Mouse (Mus musculus): ENCODE data around the gene Agap1. TPM values are rescaled to one million over a fixed set of nuclear protein-coding genes. Genes with fewer than 3 reads are reported as not detected.

Agap1 gene
- polyA plus RNA-seq, 1 experiment from 2014 or later = 41.4 TPM

- H3K4me3 ChIP-seq (ENCODE audit: low read depth, low read length) = no peak overlapping the region
- no peak for ATAC-seq (ENCODE audit: low FRiP score)
- H3K4me2 ChIP-seq (replicated peaks; ENCODE audit: low read depth, low read length) = no peak overlapping the region
- no peak overlapping the region for H3K27ac ChIP-seq (ENCODE audit: low read depth, low read length)
- DNase-seq (ENCODE audit: low spot score) = no peak
- H3K27me3 ChIP-seq (ENCODE audit: control insufficient read depth, insufficient read depth, low read length) = no peaks in the 10 kb centered on the region
- 92% methylated on average over 4 of the region's 4 CpGs for WGBS
- no peak overlapping the region for H3K9ac ChIP-seq (ENCODE audit: low read depth, low read length)
- H3K4me1 ChIP-seq (replicated peaks; ENCODE audit: control insufficient read depth, insufficient read depth, low read length) = no peaks in the 10 kb centered on the region
- H3K9me3 ChIP-seq (ENCODE audit: control insufficient read depth, low read length) = no peaks in the 10 kb centered on the region
- no peaks in the 10 kb centered on the region for H3K36me3 ChIP-seq (ENCODE audit: control insufficient read depth, insufficient read depth, low read length)
Measured at GRCm38 (mm10) chr1:89625312-89625711, 170.7 kb downstream of the Agap1 start.

- Histone ChIP-seq H3K27me3 (ENCODE audit: control insufficient read depth, insufficient read depth, low read length) (no peaks in the 10 kb centered on the region), H3K9me3 (ENCODE audit: control insufficient read depth, low read length) (no peaks in the 10 kb centered on the region), H3K27ac (ENCODE audit: low read depth, low read length) (no peak overlapping the region), H3K4me3 (ENCODE audit: low read depth, low read length) (no peak overlapping the region), H3K9ac (ENCODE audit: low read depth, low read length) (no peak overlapping the region), H3K36me3 (ENCODE audit: control insufficient read depth, insufficient read depth, low read length) (no peaks in the 10 kb centered on the region), H3K4me2 (replicated peaks; ENCODE audit: low read depth, low read length) (no peak overlapping the region), H3K4me1 (replicated peaks; ENCODE audit: control insufficient read depth, insufficient read depth, low read length) (no peaks in the 10 kb centered on the region)
- 94% methylated on average over 7 of the region's 7 CpGs for WGBS
- ATAC-seq (ENCODE audit: low FRiP score) = no peak
- DNase-seq (ENCODE audit: low spot score) = no peak
Measured at GRCm38 (mm10) chr1:89625967-89626366, 171.4 kb downstream of the Agap1 start.

GRCm38 (mm10) chr1:89626940-89627339 is 172.3 kb downstream of the Agap1 start:
- Histone ChIP-seq H3K9me3 (ENCODE audit: control insufficient read depth, low read length) (no peaks in the 10 kb centered on the region), H3K9ac (ENCODE audit: low read depth, low read length) (no peak overlapping the region), H3K27ac (ENCODE audit: low read depth, low read length) (no peak overlapping the region), H3K4me3 (ENCODE audit: low read depth, low read length) (no peak overlapping the region), H3K36me3 (ENCODE audit: control insufficient read depth, insufficient read depth, low read length) (no peaks in the 10 kb centered on the region), H3K4me1 (replicated peaks; ENCODE audit: control insufficient read depth, insufficient read depth, low read length) (no peaks in the 10 kb centered on the region), H3K4me2 (replicated peaks; ENCODE audit: low read depth, low read length) (no peak overlapping the region), H3K27me3 (ENCODE audit: control insufficient read depth, insufficient read depth, low read length) (no peaks in the 10 kb centered on the region)
- WGBS = 71% methylated on average over 10 of the region's 10 CpGs
- ATAC-seq (ENCODE audit: low FRiP score) = no peak
- DNase-seq (ENCODE audit: low spot score) = no peak

GRCm38 (mm10) chr1:89627650-89628049 is 173.0 kb downstream of the Agap1 start:
- DNase-seq (ENCODE audit: low spot score) = peak; percentile 49

GRCm38 (mm10) chr1:89630836-89631235 is 176.2 kb downstream of the Agap1 start:
- no peak overlapping the region for H3K4me2 ChIP-seq (replicated peaks; ENCODE audit: low read depth, low read length)
- no peak overlapping the region for H3K4me3 ChIP-seq (ENCODE audit: low read depth, low read length)
- ATAC-seq (ENCODE audit: low FRiP score) = no peak
- no peak for DNase-seq (ENCODE audit: low spot score)
- peaks cover 2% of the 10 kb centered on the region; the same call in 1 of the 2 replicates for H3K36me3 ChIP-seq (ENCODE audit: control insufficient read depth, insufficient read depth, low read length)
- H3K27ac ChIP-seq (ENCODE audit: low read depth, low read length) = no peak overlapping the region
- 86% methylated on average over 4 of the region's 4 CpGs for WGBS
- H3K9me3 ChIP-seq (ENCODE audit: control insufficient read depth, low read length) = no peaks in the 10 kb centered on the region
- no peak overlapping the region for H3K9ac ChIP-seq (ENCODE audit: low read depth, low read length)
- H3K4me1 ChIP-seq (replicated peaks; ENCODE audit: control insufficient read depth, insufficient read depth, low read length) = no peaks in the 10 kb centered on the region
- H3K27me3 ChIP-seq (ENCODE audit: control insufficient read depth, insufficient read depth, low read length) = no peaks in the 10 kb centered on the region

More at GRCm38 (mm10) chr1:89627650-89628049, 173.0 kb downstream of the Agap1 start:
- Histone ChIP-seq H3K9ac (ENCODE audit: low read depth, low read length) (no peak overlapping the region), H3K4me1 (replicated peaks; ENCODE audit: control insufficient read depth, insufficient read depth, low read length) (no peaks in the 10 kb centered on the region), H3K27ac (ENCODE audit: low read depth, low read length) (no peak overlapping the region), H3K4me3 (ENCODE audit: low read depth, low read length) (no peak overlapping the region), H3K27me3 (ENCODE audit: control insufficient read depth, insufficient read depth, low read length) (no peaks in the 10 kb centered on the region), H3K9me3 (ENCODE audit: control insufficient read depth, low read length) (no peaks in the 10 kb centered on the region), H3K36me3 (ENCODE audit: control insufficient read depth, insufficient read depth, low read length) (no peaks in the 10 kb centered on the region), H3K4me2 (replicated peaks; ENCODE audit: low read depth, low read length) (no peak overlapping the region)
- 61% methylated on average over 3 of the region's 3 CpGs for WGBS
- ATAC-seq (ENCODE audit: low FRiP score) = no peak

GRCm38 (mm10) chr1:89631747-89632146 is 177.1 kb downstream of the Agap1 start:
- H3K9ac ChIP-seq (ENCODE audit: low read depth, low read length) = no peak overlapping the region
- H3K9me3 ChIP-seq (ENCODE audit: control insufficient read depth, low read length) = no peaks in the 10 kb centered on the region
- H3K4me2 ChIP-seq (replicated peaks; ENCODE audit: low read depth, low read length) = no peak overlapping the region
- H3K4me3 ChIP-seq (ENCODE audit: low read depth, low read length) = no peak overlapping the region
- DNase-seq (ENCODE audit: low spot score) (peak; percentile 70), ATAC-seq (ENCODE audit: low FRiP score) (no peak)
- H3K4me1 ChIP-seq (replicated peaks; ENCODE audit: control insufficient read depth, insufficient read depth, low read length) = no peaks in the 10 kb centered on the region
- no peak overlapping the region for H3K27ac ChIP-seq (ENCODE audit: low read depth, low read length)
- H3K36me3 ChIP-seq (ENCODE audit: control insufficient read depth, insufficient read depth, low read length) = peaks cover 2% of the 10 kb centered on the region; the same call in 1 of the 2 replicates
- H3K27me3 ChIP-seq (ENCODE audit: control insufficient read depth, insufficient read depth, low read length) = no peaks in the 10 kb centered on the region
- 50% methylated on average over 1 of the region's 1 CpGs for WGBS

GRCm38 (mm10) chr1:89634055-89634454 is 179.4 kb downstream of the Agap1 start:
- no peak overlapping the region for H3K9ac ChIP-seq (ENCODE audit: low read depth, low read length)
- no peaks in the 10 kb centered on the region for H3K4me1 ChIP-seq (replicated peaks; ENCODE audit: control insufficient read depth, insufficient read depth, low read length)
- H3K9me3 ChIP-seq (ENCODE audit: control insufficient read depth, low read length) = no peaks in the 10 kb centered on the region
- no peak overlapping the region for H3K4me2 ChIP-seq (replicated peaks; ENCODE audit: low read depth, low read length)
- DNase-seq (ENCODE audit: low spot score) (peak; percentile 26), ATAC-seq (ENCODE audit: low FRiP score) (no peak)
- 74% methylated on average over 14 of the region's 14 CpGs for WGBS
- no peak overlapping the region for H3K4me3 ChIP-seq (ENCODE audit: low read depth, low read length)
- no peak overlapping the region for H3K27ac ChIP-seq (ENCODE audit: low read depth, low read length)
- peaks cover 5% of the 10 kb centered on the region for H3K36me3 ChIP-seq (ENCODE audit: control insufficient read depth, insufficient read depth, low read length)
- H3K27me3 ChIP-seq (ENCODE audit: control insufficient read depth, insufficient read depth, low read length) = no peaks in the 10 kb centered on the region

GRCm38 (mm10) chr1:89635131-89635530 is 180.5 kb downstream of the Agap1 start:
- H3K27me3 ChIP-seq (ENCODE audit: control insufficient read depth, insufficient read depth, low read length) = no peaks in the 10 kb centered on the region
- H3K27ac ChIP-seq (ENCODE audit: low read depth, low read length) = no peak overlapping the region
- H3K4me2 ChIP-seq (replicated peaks; ENCODE audit: low read depth, low read length) = no peak overlapping the region
- H3K4me1 ChIP-seq (replicated peaks; ENCODE audit: control insufficient read depth, insufficient read depth, low read length) = no peaks in the 10 kb centered on the region
- H3K9me3 ChIP-seq (ENCODE audit: control insufficient read depth, low read length) = no peaks in the 10 kb centered on the region
- H3K4me3 ChIP-seq (ENCODE audit: low read depth, low read length) = no peak overlapping the region
- 98% methylated on average over 2 of the region's 2 CpGs for WGBS
- ATAC-seq (ENCODE audit: low FRiP score) (no peak), DNase-seq (ENCODE audit: low spot score) (no peak)
- H3K9ac ChIP-seq (ENCODE audit: low read depth, low read length) = no peak overlapping the region
- peaks cover 6% of the 10 kb centered on the region for H3K36me3 ChIP-seq (ENCODE audit: control insufficient read depth, insufficient read depth, low read length)

- WGBS = 90% methylated on average over 4 of the region's 4 CpGs
- Histone ChIP-seq H3K4me1 (replicated peaks; ENCODE audit: control insufficient read depth, insufficient read depth, low read length) (no peaks in the 10 kb centered on the region), H3K4me3 (ENCODE audit: low read depth, low read length) (no peak overlapping the region), H3K27ac (ENCODE audit: low read depth, low read length) (no peak overlapping the region), H3K27me3 (ENCODE audit: control insufficient read depth, insufficient read depth, low read length) (no peaks in the 10 kb centered on the region), H3K9ac (ENCODE audit: low read depth, low read length) (no peak overlapping the region), H3K36me3 (ENCODE audit: control insufficient read depth, insufficient read depth, low read length) (peaks cover 6% of the 10 kb centered on the region), H3K9me3 (ENCODE audit: control insufficient read depth, low read length) (no peaks in the 10 kb centered on the region), H3K4me2 (replicated peaks; ENCODE audit: low read depth, low read length) (no peak overlapping the region)
- DNase-seq (ENCODE audit: low spot score) = no peak
- ATAC-seq (ENCODE audit: low FRiP score) = no peak
Measured at GRCm38 (mm10) chr1:89637670-89638069, 183.1 kb downstream of the Agap1 start.
